Mouse (Mus musculus): Measurements from ENCODE around the gene Cds2.
"Not testable (repeated sequence)": the region's sequence is repeated elsewhere in the genome, so short reads cannot be mapped to it uniquely, and the experiment has no call there.

Cds2 gene

GRCm38 (mm10) chr2:132289213-132289612 lies 26.3 kb downstream of the Cds2 start:
- in situ Hi-C loops (cut with MseI, MboI): not testable (repeated sequence)

- in situ Hi-C loops (cut with MseI, MboI): no loop called here
Observed at GRCm38 (mm10) chr2:132290808-132291207, 27.9 kb downstream of the Cds2 start.

GRCm38 (mm10) chr2:132291265-132291664 lies 28.3 kb downstream of the Cds2 start:
- in situ Hi-C loops (cut with MseI, MboI): no loop called here

GRCm38 (mm10) chr2:132292083-132292482 lies 29.1 kb downstream of the Cds2 start:
- in situ Hi-C loops (cut with MseI, MboI): no loop called here

GRCm38 (mm10) chr2:132293694-132294450 lies 30.9 kb downstream of the Cds2 start:
- in situ Hi-C loops (cut with MseI, MboI): no loop called here

GRCm38 (mm10) chr2:132298250-132298649 lies 35.3 kb downstream of the Cds2 start:
- in situ Hi-C loops (cut with MseI, MboI): no loop called here

GRCm38 (mm10) chr2:132301436-132301835 lies 38.5 kb downstream of the Cds2 start:
- in situ Hi-C loops (cut with MseI, MboI): no loop called here

- in situ Hi-C loops (cut with MseI, MboI): no loop called here
Observed at GRCm38 (mm10) chr2:132305165-132305564, 42.2 kb downstream of the Cds2 start.

- in situ Hi-C loops (cut with MseI, MboI): no loop called here
Observed at GRCm38 (mm10) chr2:132305988-132306387, 43.0 kb downstream of the Cds2 start.

- in situ Hi-C loops (cut with MseI, MboI): no loop called here
Observed at GRCm38 (mm10) chr2:132307213-132307843, 44.4 kb downstream of the Cds2 start.

GRCm38 (mm10) chr2:132308829-132309228 lies 45.9 kb downstream of the Cds2 start:
- in situ Hi-C loops (cut with MseI, MboI): no loop called here

- in situ Hi-C loops (cut with MseI, MboI): no loop called here
Observed at GRCm38 (mm10) chr2:132309398-132309930, 46.5 kb downstream of the Cds2 start.

- in situ Hi-C loops (cut with MseI, MboI): no loop called here
Observed at GRCm38 (mm10) chr2:132312616-132313015, 49.7 kb downstream of the Cds2 start.

- in situ Hi-C loops (cut with MseI, MboI): no loop called here
Observed at GRCm38 (mm10) chr2:132313568-132313967, 50.6 kb downstream of the Cds2 start.

- in situ Hi-C loops (cut with MseI, MboI): not testable (repeated sequence)
Observed at GRCm38 (mm10) chr2:132314057-132314456, 51.1 kb downstream of the Cds2 start.

GRCm38 (mm10) chr2:132316041-132316808 lies 53.3 kb downstream of the Cds2 start:
- in situ Hi-C loops (cut with MseI, MboI): no loop called here

GRCm38 (mm10) chr2:132317178-132317577 lies 54.2 kb downstream of the Cds2 start:
- in situ Hi-C loops (cut with MseI, MboI): no loop called here

- in situ Hi-C loops (cut with MseI, MboI): loop anchor here (5.0 kb wide), 2 partner anchors 167 to 172 kb away; no protein-coding TSS in a partner anchor
Observed at GRCm38 (mm10) chr2:132320516-132320915, 57.6 kb downstream of the Cds2 start.

- in situ Hi-C loops (cut with MseI, MboI): loop anchor here (5.0 kb wide), 2 partner anchors 164 to 169 kb away; no protein-coding TSS in a partner anchor
Observed at GRCm38 (mm10) chr2:132323541-132323940, 60.6 kb downstream of the Cds2 start.

- in situ Hi-C loops (cut with MseI, MboI): no loop called here
Observed at GRCm38 (mm10) chr2:132337202-132337601, 74.3 kb downstream of the Cds2 start.

- in situ Hi-C loops (cut with MseI, MboI): no loop called here
Observed at GRCm38 (mm10) chr2:132340350-132340749, 77.4 kb downstream of the Cds2 start.

GRCm38 (mm10) chr2:132341293-132341692 lies 78.3 kb downstream of the Cds2 start:
- in situ Hi-C loops (cut with MseI, MboI): no loop called here

Data from mouse trophoblast stem cell (cell line).